Mouse (Mus musculus) limb, embryonic 13.5 days (tissue): ENCODE data around the gene Nqo1. TPM values are rescaled to one million over a fixed set of nuclear protein-coding genes. Genes with fewer than 3 reads are reported as not detected.
A peak's percentile ranks its signal among the peaks of the same experiment; 100 is the strongest.

Experiments
- ATAC-seq: fragments of 200-750 bp; cut with Nextera tagmentation; 2 replicates; pipeline ENCODE4 v1.8.0; 2017; ENCODE audit warnings: low read depth, moderate number of reproducible peaks, moderate TSS enrichment; ENCODE audit not compliant: low FRiP score
- H3K27ac ChIP-seq: fragments of 300-500 bp; sonication (generic); 2 replicates; pipeline ENCODE4 v1.5.1; 2015; ENCODE audit warnings: inconsistent platforms, mild to moderate bottlenecking, moderate library complexity
- H3K27me3 ChIP-seq: fragments of 300-500 bp; sonication (generic); 2 replicates; pipeline ENCODE4 v1.6.1; 2015; ENCODE audit warnings: mild to moderate bottlenecking, inconsistent platforms
- H3K36me3 ChIP-seq: fragments of 300-500 bp; sonication (generic); 2 replicates; pipeline ENCODE4 v1.6.1; 2015; ENCODE audit warnings: inconsistent platforms, mild to moderate bottlenecking, moderate library complexity
- H3K4me1 ChIP-seq: fragments of 300-500 bp; sonication (generic); 2 replicates; pipeline ENCODE4 v1.6.1; 2015; ENCODE audit warnings: inconsistent platforms
- H3K4me2 ChIP-seq: fragments of 300-500 bp; sonication (generic); replicated peaks from 2 replicates; pipeline ENCODE4 v1.6.1; 2015; ENCODE audit warnings: inconsistent platforms, mild to moderate bottlenecking, moderate library complexity
- H3K4me3 ChIP-seq: fragments of 300-500 bp; sonication (generic); 2 replicates; pipeline ENCODE4 v1.5.1; 2015; ENCODE audit warnings: moderate library complexity, mild to moderate bottlenecking, inconsistent platforms
- H3K9ac ChIP-seq: fragments of 300-500 bp; sonication (generic); 2 replicates; pipeline ENCODE4 v1.6.1; 2015; ENCODE audit warnings: mild to moderate bottlenecking, inconsistent platforms
- H3K9me3 ChIP-seq: fragments of 300-500 bp; sonication (generic); 2 replicates; pipeline ENCODE4 v1.6.1; 2016; ENCODE audit warnings: inconsistent platforms
- WGBS: fragments of 180-500 bp; shearing (Covaris S2); methylation state at CpG from one replicate; pipeline ENCODE4 v1.1.7; 2015; 5-methylcytosine and 5-hydroxymethylcytosine counted together
- polyA plus RNA-seq: library from polyadenylated mRNA; unstranded; fragments of >200 nt; fragmentation: Nextera tagmentation; extraction: Ambion mirVana; gene quantifications from 2 replicates; pipeline ENCODE4 v1.2.1, GENCODE M21; 2015

The Nqo1 gene
- polyA plus RNA-seq, 1 experiment from 2014 or later = 18.8 TPM

GRCm38 (mm10) chr8:107401866-107402265 is 1.1 kb downstream of the Nqo1 start:
- no peak overlapping the region for H3K9ac ChIP-seq
- peak overlapping the region; percentile 70 for H3K4me2 ChIP-seq
- H3K4me3 ChIP-seq = no peak overlapping the region; the same call in 1 of the 2 replicates
- H3K4me1 ChIP-seq = peaks cover 47% of the 10 kb centered on the region
- no peaks in the 10 kb centered on the region for H3K27me3 ChIP-seq
- no peak for ATAC-seq
- H3K27ac ChIP-seq = peak overlapping the region; percentile 85
- H3K36me3 ChIP-seq = no peaks in the 10 kb centered on the region
- 64% methylated on average over 5 of the region's 5 CpGs for WGBS
- no peaks in the 10 kb centered on the region for H3K9me3 ChIP-seq

- H3K9ac ChIP-seq = no peak overlapping the region
- WGBS = 20% methylated on average over 9 of the region's 9 CpGs
- no peak overlapping the region for H3K4me3 ChIP-seq
- H3K4me2 ChIP-seq = no peak overlapping the region
- no peaks in the 10 kb centered on the region for H3K27me3 ChIP-seq
- ATAC-seq = no peak
- H3K36me3 ChIP-seq = no peaks in the 10 kb centered on the region
- peaks cover 57% of the 10 kb centered on the region for H3K4me1 ChIP-seq
- H3K9me3 ChIP-seq = no peaks in the 10 kb centered on the region
- no peak overlapping the region for H3K27ac ChIP-seq
These were observed 3.5 kb downstream of the Nqo1 start for GRCm38 (mm10) chr8:107399495-107399894.

GRCm38 (mm10) chr8:107397665-107398064 is 5.3 kb downstream of the Nqo1 start:
- 13% methylated on average over 12 of the region's 12 CpGs for WGBS

GRCm38 (mm10) chr8:107396106-107396670 is 6.8 kb downstream of the Nqo1 start:
- 41% methylated on average over 10 of the region's 10 CpGs for WGBS
- Histone ChIP-seq H3K4me1 (peaks cover 35% of the 10 kb centered on the region), H3K27me3 (no peaks in the 10 kb centered on the region), H3K4me3 (no peak overlapping the region), H3K36me3 (no peaks in the 10 kb centered on the region), H3K9me3 (no peaks in the 10 kb centered on the region), H3K4me2 (no peak overlapping the region), H3K9ac (no peak overlapping the region), H3K27ac (peak overlapping the region; percentile 34; the same call in 1 of the 2 replicates)
- 0 out of 2 replicates have a peak, but pooled peaks have one; percentile 33 for ATAC-seq

More at GRCm38 (mm10) chr8:107397665-107398064, 5.3 kb downstream of the Nqo1 start:
- Histone ChIP-seq H3K36me3 (no peaks in the 10 kb centered on the region), H3K9ac (no peak overlapping the region), H3K4me3 (no peak overlapping the region), H3K27me3 (no peaks in the 10 kb centered on the region), H3K4me1 (peaks cover 48% of the 10 kb centered on the region), H3K27ac (peak overlapping the region; percentile 52; the same call in 1 of the 2 replicates), H3K9me3 (no peaks in the 10 kb centered on the region), H3K4me2 (0 out of 2 replicates have a peak overlapping the region, but pooled peaks have one; percentile 14)
- ATAC-seq = 0 out of 2 replicates have a peak, but pooled peaks have one; percentile 41

- Histone ChIP-seq H3K9ac (no peak overlapping the region), H3K27ac (no peak overlapping the region), H3K4me1 (peaks cover 35% of the 10 kb centered on the region), H3K36me3 (no peaks in the 10 kb centered on the region), H3K4me3 (no peak overlapping the region), H3K4me2 (no peak overlapping the region), H3K27me3 (no peaks in the 10 kb centered on the region), H3K9me3 (no peaks in the 10 kb centered on the region)
- ATAC-seq = no peak
These were observed 7.6 kb downstream of the Nqo1 start for GRCm38 (mm10) chr8:107395397-107395796.

- H3K36me3 ChIP-seq = no peaks in the 10 kb centered on the region
- WGBS = 73% methylated on average over 4 of the region's 4 CpGs
- ATAC-seq = no peak
- H3K9ac ChIP-seq = no peak overlapping the region
- H3K4me1 ChIP-seq = peaks cover 26% of the 10 kb centered on the region
- no peak overlapping the region for H3K27ac ChIP-seq
- H3K27me3 ChIP-seq = no peaks in the 10 kb centered on the region
- H3K4me3 ChIP-seq = no peak overlapping the region
- no peaks in the 10 kb centered on the region for H3K9me3 ChIP-seq
- no peak overlapping the region for H3K4me2 ChIP-seq
These were observed 11.9 kb downstream of the Nqo1 start for GRCm38 (mm10) chr8:107391136-107391516.

GRCm38 (mm10) chr8:107390476-107391135 is 12.4 kb downstream of the Nqo1 start:
- Histone ChIP-seq H3K27me3 (no peaks in the 10 kb centered on the region), H3K36me3 (no peaks in the 10 kb centered on the region), H3K4me3 (no peak overlapping the region), H3K4me1 (peaks cover 25% of the 10 kb centered on the region), H3K9ac (no peak overlapping the region), H3K4me2 (no peak overlapping the region), H3K27ac (no peak overlapping the region), H3K9me3 (no peaks in the 10 kb centered on the region)
- no peak for ATAC-seq
- WGBS = 94% methylated on average over 16 of the region's 16 CpGs

GRCm38 (mm10) chr8:107389557-107389956 is 13.4 kb downstream of the Nqo1 start:
- no peak overlapping the region for H3K9ac ChIP-seq
- no peaks in the 10 kb centered on the region for H3K27me3 ChIP-seq
- no peak overlapping the region for H3K4me2 ChIP-seq
- WGBS = 63% methylated on average over 8 of the region's 8 CpGs
- no peaks in the 10 kb centered on the region for H3K36me3 ChIP-seq
- no peak overlapping the region for H3K4me3 ChIP-seq
- H3K27ac ChIP-seq = no peak overlapping the region
- ATAC-seq = no peak
- H3K4me1 ChIP-seq = peaks cover 25% of the 10 kb centered on the region
- H3K9me3 ChIP-seq = no peaks in the 10 kb centered on the region

DNA sequence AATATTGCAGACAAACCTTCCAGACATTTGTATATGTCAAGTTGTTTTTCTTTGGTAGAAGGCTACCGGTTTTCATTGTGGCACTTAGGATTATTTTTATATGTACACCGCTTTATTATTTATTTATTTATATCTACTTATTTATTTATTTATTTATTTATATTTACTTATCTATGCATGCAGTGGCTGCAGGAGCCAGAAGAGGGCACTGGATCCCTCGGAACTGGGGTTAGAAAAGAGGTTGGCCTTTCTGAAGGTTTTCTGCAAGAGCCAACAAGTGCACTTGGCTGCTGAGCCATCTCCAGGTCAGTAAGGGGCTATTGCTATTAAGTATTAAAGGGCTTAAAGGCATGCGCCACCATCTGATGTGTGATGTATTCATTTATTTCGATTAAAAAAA is 15.1 kb downstream of the Nqo1 start:
- Histone ChIP-seq H3K27ac (no peak overlapping the region), H3K4me1 (peaks cover 25% of the 10 kb centered on the region), H3K9ac (no peak overlapping the region), H3K4me3 (no peak overlapping the region), H3K9me3 (no peaks in the 10 kb centered on the region), H3K27me3 (no peaks in the 10 kb centered on the region), H3K4me2 (no peak overlapping the region; the same call in 1 of the 2 replicates), H3K36me3 (no peaks in the 10 kb centered on the region)
- no peak for ATAC-seq
- 52% methylated on average over 5 of the region's 5 CpGs for WGBS

DNA sequence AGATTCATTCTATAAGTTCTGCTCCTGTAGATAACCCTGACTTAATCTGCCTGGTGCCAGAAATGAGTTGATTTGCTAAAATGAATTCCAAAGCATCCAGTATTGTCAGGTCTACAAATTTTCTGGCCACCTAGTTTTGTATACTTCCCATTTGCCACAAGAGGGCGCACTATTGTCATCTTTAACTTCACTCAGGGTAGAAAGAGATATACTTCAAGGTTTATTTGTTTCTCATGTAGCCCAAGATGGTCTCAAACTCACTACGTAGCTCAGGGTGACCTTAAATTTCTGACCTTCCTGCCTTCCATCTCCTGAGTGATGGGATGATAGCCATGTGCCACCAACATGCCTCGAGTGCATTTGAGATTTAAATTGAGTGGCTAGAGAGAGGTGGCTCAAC is 16.4 kb downstream of the Nqo1 start:
- H3K27me3 ChIP-seq = no peaks in the 10 kb centered on the region
- H3K4me1 ChIP-seq = peaks cover 25% of the 10 kb centered on the region
- no peak overlapping the region for H3K27ac ChIP-seq
- ATAC-seq = no peak
- H3K36me3 ChIP-seq = no peaks in the 10 kb centered on the region
- H3K9ac ChIP-seq = no peak overlapping the region
- H3K4me3 ChIP-seq = no peak overlapping the region
- whole genome bisulfite sequencing = 23% methylated on average over 3 of the region's 3 CpGs
- H3K4me2 ChIP-seq = no peak overlapping the region
- no peaks in the 10 kb centered on the region for H3K9me3 ChIP-seq

GRCm38 (mm10) chr8:107386171-107386570 is 16.8 kb downstream of the Nqo1 start:
- H3K27me3 ChIP-seq = no peaks in the 10 kb centered on the region
- no peaks in the 10 kb centered on the region for H3K9me3 ChIP-seq
- no peak for ATAC-seq
- no peaks in the 10 kb centered on the region for H3K36me3 ChIP-seq
- H3K4me3 ChIP-seq = no peak overlapping the region
- no peak overlapping the region for H3K27ac ChIP-seq
- H3K4me2 ChIP-seq = no peak overlapping the region
- peaks cover 25% of the 10 kb centered on the region for H3K4me1 ChIP-seq
- 42% methylated on average over 5 of the region's 5 CpGs for WGBS
- H3K9ac ChIP-seq = no peak overlapping the region

DNA sequence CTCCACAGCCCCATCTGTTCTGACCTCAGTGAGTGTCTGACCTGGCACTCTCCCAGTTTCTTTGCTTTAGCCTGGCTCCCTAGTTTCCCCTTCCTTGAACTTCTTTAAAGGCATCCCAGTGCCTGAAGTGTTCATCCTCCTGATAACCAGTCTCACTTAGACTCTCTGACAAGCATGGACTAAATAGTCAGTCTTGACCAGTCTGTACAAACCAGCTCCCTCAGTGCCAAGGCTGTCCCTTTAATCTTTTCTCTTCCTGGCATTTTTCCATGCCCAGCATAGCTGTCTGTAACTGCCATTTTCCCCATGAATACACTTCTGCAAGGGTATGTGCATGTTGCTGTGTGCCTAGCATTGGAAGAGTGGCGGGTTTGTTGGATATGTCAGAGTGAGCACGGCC is 17.9 kb downstream of the Nqo1 start:
- Histone ChIP-seq H3K36me3 (peaks cover 9% of the 10 kb centered on the region), H3K4me2 (no peak overlapping the region), H3K9ac (no peak overlapping the region), H3K4me1 (peaks cover 25% of the 10 kb centered on the region), H3K27ac (no peak overlapping the region), H3K27me3 (no peaks in the 10 kb centered on the region), H3K9me3 (no peaks in the 10 kb centered on the region), H3K4me3 (no peak overlapping the region)
- WGBS = 78% methylated on average over 2 of the region's 2 CpGs
- no peak for ATAC-seq

GRCm38 (mm10) chr8:107384651-107385050 is 18.4 kb downstream of the Nqo1 start:
- 66% methylated on average over 5 of the region's 5 CpGs for WGBS
- no peak overlapping the region for H3K27ac ChIP-seq
- H3K4me2 ChIP-seq = no peak overlapping the region
- no peak overlapping the region for H3K4me3 ChIP-seq
- peaks cover 21% of the 10 kb centered on the region for H3K4me1 ChIP-seq
- H3K36me3 ChIP-seq = peaks cover 11% of the 10 kb centered on the region
- H3K9ac ChIP-seq = no peak overlapping the region
- no peak for ATAC-seq
- H3K27me3 ChIP-seq = no peaks in the 10 kb centered on the region
- no peaks in the 10 kb centered on the region for H3K9me3 ChIP-seq
